ENCODE assay signal across 17 mouse cellular contexts in genomic region chr10:107247001-107247670, GRCm38 (mm10). TPM values are rescaled to one million over a fixed set of nuclear protein-coding genes. Genes with fewer than 3 reads are reported as not detected.
"Had no signal": no experiment of that assay in that cellular context is flagged by ENCODE, and none has a peak within 500 bp of the region (broad histone marks: within the 10 kb centered on the region; RNA-seq: fewer than 3 reads in every experiment).

No protein-coding gene starts in this region.

- DNase-seq: heart, postnatal 10 days; heart, postnatal 14 days; heart, postnatal 36 days; heart, postnatal 4 days; kidney, adult 11 months; kidney, adult 18-20 months; kidney, adult 2 months; kidney, adult 8-10 months; kidney, adult 9 months; kidney, postnatal 10 days; kidney, postnatal 14 days; kidney, postnatal 25 days; kidney, postnatal 36 days; kidney, postnatal 4 days; layer of hippocampus, adult 9-11 months; layer of hippocampus, postnatal 36 days had no signal

RNA-seq across cellular contexts. Expression of gene Lin7a, which starts 24.4 kb away (rescaled TPM):
- total RNA-seq: hematopoietic stem cell, adult 5-6 weeks had no signal
